24 mouse cellular contexts compared by ENCODE assay signal in the genomic region with DNA sequence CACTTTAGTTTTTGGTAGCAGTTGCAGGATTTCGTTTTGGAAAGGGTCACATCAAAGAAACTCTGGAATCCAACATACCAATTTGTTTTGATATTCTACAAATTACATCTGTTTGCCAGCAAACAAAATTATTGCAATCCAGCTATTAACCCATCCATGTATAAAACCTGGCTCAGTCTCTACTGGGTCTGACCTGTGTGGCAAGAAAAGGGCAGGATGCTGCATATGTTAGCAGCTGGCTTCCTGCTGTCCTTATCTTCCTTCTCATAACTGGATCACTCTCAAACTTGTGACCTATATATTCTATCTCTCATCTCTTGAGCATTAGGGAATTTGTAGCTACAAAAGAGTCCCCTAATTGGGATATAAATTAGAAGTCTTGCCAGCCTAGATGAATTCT.
DNase-seq lines count a peak whose midpoint lies in the region; ATAC-seq and TF ChIP-seq lines count a peak whose summit lies in the region.
"Had no signal": no experiment of that assay in that cellular context is flagged by ENCODE, and none has a peak within 500 bp of the region (broad histone marks: within the 10 kb centered on the region; RNA-seq: fewer than 3 reads in every experiment).

No protein-coding gene starts in this region.

- H3K9ac ChIP-seq in lung, embryonic 16.5 days (ENCODE audit: low read length) = no peak overlapping the region
- H3K9ac ChIP-seq in neural tube, embryonic 13.5 days = no peak overlapping the region
- no peak overlapping the region for H3K9ac ChIP-seq in neural tube, embryonic 15.5 days (replicated peaks)
- no peak overlapping the region for H3K9ac ChIP-seq in ES-E14 (ENCODE audit: insufficient read depth, low read depth, low read length, poor library complexity, severe bottlenecking)
- H3K9ac ChIP-seq: embryonic facial prominence, embryonic 13.5 days; embryonic facial prominence, embryonic 15.5 days; forebrain, embryonic 12.5 days had no signal

- H3K27me3 ChIP-seq in lung, embryonic 16.5 days (ENCODE audit: control insufficient read depth, insufficient read depth, low read depth, low read length) = no peaks in the 10 kb centered on the region
- no peaks in the 10 kb centered on the region for H3K27me3 ChIP-seq in neural tube, embryonic 13.5 days
- no peaks in the 10 kb centered on the region for H3K27me3 ChIP-seq in neural tube, embryonic 15.5 days (replicated peaks)
- H3K27me3 ChIP-seq: embryonic facial prominence, embryonic 13.5 days; embryonic facial prominence, embryonic 15.5 days; forebrain, embryonic 12.5 days had no signal

- no peak overlapping the region for H3K27ac ChIP-seq in lung, embryonic 16.5 days (ENCODE audit: low read length)
- 0 out of 2 replicates have a peak overlapping the region, but pooled peaks have one; percentile 1 for H3K27ac ChIP-seq in neural tube, embryonic 13.5 days (replicated peaks)
- H3K27ac ChIP-seq in neural tube, embryonic 15.5 days (replicated peaks) = no peak overlapping the region
- H3K27ac ChIP-seq in ES-E14 (ENCODE audit: insufficient read depth, low read depth, low read length, poor library complexity, severe bottlenecking) = peak overlapping the region; percentile 64; the same call in 1 of the 2 replicates
- H3K27ac ChIP-seq: embryonic facial prominence, embryonic 13.5 days; embryonic facial prominence, embryonic 15.5 days; forebrain, embryonic 10.5 days; forebrain, embryonic 12.5 days had no signal

- WGBS in lung, embryonic 16.5 days = 23% methylated on average over 1 of the region's 1 CpGs
- 68% methylated on average over 1 of the region's 1 CpGs for WGBS in neural tube, embryonic 13.5 days
- WGBS in neural tube, embryonic 15.5 days = 67% methylated on average over 1 of the region's 1 CpGs

- no peaks in the 10 kb centered on the region for H3K9me3 ChIP-seq in lung, embryonic 16.5 days (ENCODE audit: control insufficient read depth, low read length)
- H3K9me3 ChIP-seq in neural tube, embryonic 13.5 days = no peaks in the 10 kb centered on the region
- no peaks in the 10 kb centered on the region for H3K9me3 ChIP-seq in neural tube, embryonic 15.5 days (replicated peaks)
- no peaks in the 10 kb centered on the region for H3K9me3 ChIP-seq in ES-E14 (ENCODE audit: control insufficient read depth, insufficient read depth, low read depth, low read length)
- H3K9me3 ChIP-seq: embryonic facial prominence, embryonic 13.5 days; embryonic facial prominence, embryonic 15.5 days; forebrain, embryonic 10.5 days; forebrain, embryonic 12.5 days; G1E had no signal

- DNase-seq in lung, postnatal 4 days = no peak
- DNase-seq in ES-E14 (ENCODE audit: low read depth, low spot score) = no peak
- peak; percentile 27 for DNase-seq in Muller cell, postnatal 12 days (ENCODE audit: inconsistent ontology term)
- DNase-seq in kidney, adult 9 months = no peak
- DNase-seq: adrenal gland, adult 2 months; adrenal gland, postnatal 10 days; adrenal gland, postnatal 25 days; cerebellum, adult 11 months; cerebellum, adult 18-20 months; cerebellum, adult 8-10 months; cerebellum, adult 9-11 months; cerebellum, postnatal 14 days; cerebellum, postnatal 36 days; embryo, embryonic 11 days had no signal

- ATAC-seq in lung, embryonic 16.5 days (ENCODE audit: low read depth) = peak; percentile 59; the same call in 1 of the 2 replicates
- no peak for ATAC-seq in neural tube, embryonic 13.5 days (ENCODE audit: low read depth)
- no peak for ATAC-seq in neural tube, embryonic 15.5 days (ENCODE audit: low FRiP score)
- ATAC-seq: forebrain, embryonic 16.5 days had no signal

- no peak overlapping the region for H3K4me2 ChIP-seq in lung, embryonic 16.5 days (ENCODE audit: low read depth, low read length)
- no peak overlapping the region for H3K4me2 ChIP-seq in neural tube, embryonic 13.5 days
- H3K4me2 ChIP-seq in neural tube, embryonic 15.5 days = no peak overlapping the region
- H3K4me2 ChIP-seq: embryonic facial prominence, embryonic 13.5 days; embryonic facial prominence, embryonic 15.5 days; forebrain, embryonic 12.5 days had no signal

- in situ Hi-C loops in ES-E14 (cut with MboI; ENCODE audit: low sequenced_read_pairs in 2 of 2, unreplicated experiment in 2 of 2) = no loop called here

- no peaks in the 10 kb centered on the region for H3K4me1 ChIP-seq in lung, embryonic 16.5 days (replicated peaks; ENCODE audit: control insufficient read depth, insufficient read depth, low read length)
- 0 out of 2 replicates have a peak, but pooled peaks cover 9% of the 10 kb centered on the region for H3K4me1 ChIP-seq in neural tube, embryonic 13.5 days (replicated peaks)
- no peaks in the 10 kb centered on the region for H3K4me1 ChIP-seq in neural tube, embryonic 15.5 days
- H3K4me1 ChIP-seq in ES-E14 (ENCODE audit: control insufficient read depth in 2 of 2, insufficient read depth in 2 of 2, low read length in 2 of 2, poor library complexity in 1 of 2) = peaks cover 2 to 9% of the 10 kb centered on the region in 2 experiments; a peak in 2 of 4 replicates
- H3K4me1 ChIP-seq: embryonic facial prominence, embryonic 13.5 days; embryonic facial prominence, embryonic 15.5 days; forebrain, embryonic 12.5 days had no signal

- H3K36me3 ChIP-seq in lung, embryonic 16.5 days (ENCODE audit: control insufficient read depth, insufficient read depth, low read length) = no peaks in the 10 kb centered on the region
- H3K36me3 ChIP-seq in neural tube, embryonic 13.5 days = no peaks in the 10 kb centered on the region
- H3K36me3 ChIP-seq in neural tube, embryonic 15.5 days = no peaks in the 10 kb centered on the region
- H3K36me3 ChIP-seq in ES-E14 (ENCODE audit: control insufficient read depth, insufficient read depth, low read length, poor library complexity, severe bottlenecking) = no peaks in the 10 kb centered on the region
- H3K36me3 ChIP-seq: embryonic facial prominence, embryonic 13.5 days; embryonic facial prominence, embryonic 15.5 days; forebrain, embryonic 10.5 days; forebrain, embryonic 12.5 days; G1E had no signal

- no peak overlapping the region for H3K4me3 ChIP-seq in lung, embryonic 16.5 days (ENCODE audit: low read length)
- H3K4me3 ChIP-seq in neural tube, embryonic 13.5 days = no peak overlapping the region
- H3K4me3 ChIP-seq in neural tube, embryonic 15.5 days (replicated peaks) = no peak overlapping the region
- no peak overlapping the region for H3K4me3 ChIP-seq in ES-E14 (ENCODE audit: insufficient read depth in 1 of 2, low read depth in 1 of 2, low read length in 2 of 2, poor library complexity in 1 of 2, severe bottlenecking in 1 of 2)
- H3K4me3 ChIP-seq: embryonic facial prominence, embryonic 13.5 days; embryonic facial prominence, embryonic 15.5 days; erythroblast, embryonic 14.5 days; forebrain, embryonic 10.5 days; forebrain, embryonic 12.5 days had no signal

TF ChIP-seq in ES-E14, 5 proteins besides CTCF, POLR2A, EP300 and RAD21:
- no peak for TF ChIP-seq MAFK (IDR thresholded peaks at IDR 0.05; ENCODE audit: insufficient read depth, low read depth, low read length)
- no peak for TF ChIP-seq CHD2 (IDR thresholded peaks at IDR 0.05; ENCODE audit: low read depth, low read length)
- no peak for TF ChIP-seq ZC3H11A (IDR thresholded peaks at IDR 0.05; ENCODE audit: borderline replicate concordance, low read depth, low read length)
- no peak for TF ChIP-seq HCFC1 (IDR thresholded peaks at IDR 0.05; ENCODE audit: borderline replicate concordance, insufficient read depth, low read length)
- no peak for TF ChIP-seq ZNF384 (IDR thresholded peaks at IDR 0.05; ENCODE audit: low read depth, low read length)

Comparison
In these comparisons a context has a peak if more than half of its experiments do, and no peak if none do; other contexts are left out.
1. H3K27ac ChIP-seq: peak in neural tube, embryonic 13.5 days (single experiment) and ES-E14 (single experiment); none in lung, embryonic 16.5 days (single experiment) and neural tube, embryonic 15.5 days (single experiment).